Comparison of ENCODE assay signal across 27 mouse cellular contexts in the genomic region with DNA sequence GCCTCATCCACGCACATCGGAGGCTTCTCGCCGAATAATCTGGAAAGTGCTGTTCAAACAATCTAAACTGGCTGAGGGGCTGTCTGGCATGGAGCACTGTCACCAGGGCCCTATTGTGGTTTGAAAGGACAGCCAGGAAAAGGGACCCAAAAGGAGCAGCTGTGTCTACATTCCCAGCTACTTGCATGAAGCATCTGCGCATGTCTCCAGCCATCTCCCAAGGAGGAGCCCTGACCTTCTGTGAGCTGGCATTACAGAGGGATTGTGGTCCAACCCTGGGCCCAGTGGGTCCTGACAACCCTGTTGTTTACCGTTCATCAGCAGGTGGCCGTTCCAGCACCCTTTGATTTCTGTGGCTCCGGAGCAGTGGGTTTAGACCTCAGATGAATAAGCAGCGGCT. TPM values are rescaled to one million over a fixed set of nuclear protein-coding genes. Genes with fewer than 3 reads are reported as not detected.
DNase-seq lines count a peak whose midpoint lies in the region; ATAC-seq lines count a peak whose summit lies in the region.
"Had no signal": no experiment of that assay in that cellular context is flagged by ENCODE, and none has a peak within 500 bp of the region (broad histone marks: within the 10 kb centered on the region; RNA-seq: fewer than 3 reads in every experiment).

No protein-coding gene starts in this region.

- no peak overlapping the region for H3K4me3 ChIP-seq in forebrain, embryonic 14.5 days (ENCODE audit: low read depth, low read length)
- H3K4me3 ChIP-seq in forebrain, embryonic 11.5 days (ENCODE audit: low read depth, low read length), result no peak overlapping the region
- no peak overlapping the region for H3K4me3 ChIP-seq in hindbrain, embryonic 14.5 days (replicated peaks; ENCODE audit: low read length)
- no peak overlapping the region for H3K4me3 ChIP-seq in hindbrain, embryonic 13.5 days
- H3K4me3 ChIP-seq: embryonic facial prominence, embryonic 10.5 days; embryonic facial prominence, embryonic 15.5 days; heart, adult 2 months; heart, embryonic 13.5 days; intestine, embryonic 15.5 days; limb, embryonic 12.5 days; liver, embryonic 15.5 days; stomach, embryonic 15.5 days had no signal

- intact Hi-C loops in left cerebral cortex, postnatal 4 days (cut with DNase I), result no loop called here
- intact Hi-C loops in left cerebral cortex, postnatal 25 days (cut with DNase I), result no loop called here

- H3K36me3 ChIP-seq in forebrain, embryonic 14.5 days (ENCODE audit: control insufficient read depth, insufficient read depth, low read length), result no peaks in the 10 kb centered on the region
- H3K36me3 ChIP-seq in forebrain, embryonic 11.5 days (ENCODE audit: control insufficient read depth, insufficient read depth, low read length), result no peaks in the 10 kb centered on the region
- H3K36me3 ChIP-seq in hindbrain, embryonic 14.5 days (replicated peaks; ENCODE audit: control insufficient read depth, insufficient read depth), result no peaks in the 10 kb centered on the region
- H3K36me3 ChIP-seq in hindbrain, embryonic 13.5 days, result no peaks in the 10 kb centered on the region
- H3K36me3 ChIP-seq: embryonic facial prominence, embryonic 10.5 days; embryonic facial prominence, embryonic 15.5 days; heart, embryonic 13.5 days; intestine, embryonic 15.5 days; limb, embryonic 12.5 days; liver, embryonic 15.5 days; stomach, embryonic 15.5 days had no signal

- H3K4me1 ChIP-seq in forebrain, embryonic 14.5 days (ENCODE audit: control insufficient read depth, insufficient read depth, low read length), result no peaks in the 10 kb centered on the region
- no peaks in the 10 kb centered on the region for H3K4me1 ChIP-seq in forebrain, embryonic 11.5 days (replicated peaks; ENCODE audit: control insufficient read depth, insufficient read depth, low read length)
- H3K4me1 ChIP-seq in hindbrain, embryonic 14.5 days (replicated peaks; ENCODE audit: control insufficient read depth, insufficient read depth, low read length), result no peaks in the 10 kb centered on the region
- H3K4me1 ChIP-seq in hindbrain, embryonic 13.5 days (replicated peaks), result no peaks in the 10 kb centered on the region
- H3K4me1 ChIP-seq: embryonic facial prominence, embryonic 10.5 days; embryonic facial prominence, embryonic 15.5 days; intestine, embryonic 15.5 days; limb, embryonic 12.5 days; liver, embryonic 15.5 days; stomach, embryonic 15.5 days had no signal

- H3K27ac ChIP-seq in forebrain, embryonic 14.5 days (ENCODE audit: low read depth, low read length), result no peak overlapping the region
- H3K27ac ChIP-seq in forebrain, embryonic 11.5 days (ENCODE audit: low read depth, low read length), result no peak overlapping the region
- H3K27ac ChIP-seq in hindbrain, embryonic 14.5 days, result no peak overlapping the region
- H3K27ac ChIP-seq in hindbrain, embryonic 13.5 days, result no peak overlapping the region
- H3K27ac ChIP-seq: embryonic facial prominence, embryonic 10.5 days; embryonic facial prominence, embryonic 15.5 days; heart, adult 2 months; heart, embryonic 13.5 days; intestine, embryonic 15.5 days; limb, embryonic 12.5 days; liver, embryonic 15.5 days; stomach, embryonic 15.5 days had no signal

- H3K4me2 ChIP-seq in forebrain, embryonic 14.5 days (ENCODE audit: low read length), result no peak overlapping the region
- H3K4me2 ChIP-seq in forebrain, embryonic 11.5 days (ENCODE audit: low read depth, low read length, severe bottlenecking), result no peak overlapping the region
- no peak overlapping the region for H3K4me2 ChIP-seq in hindbrain, embryonic 14.5 days (replicated peaks)
- no peak overlapping the region for H3K4me2 ChIP-seq in hindbrain, embryonic 13.5 days
- H3K4me2 ChIP-seq: embryonic facial prominence, embryonic 15.5 days; heart, embryonic 13.5 days; intestine, embryonic 15.5 days; limb, embryonic 12.5 days; liver, embryonic 15.5 days; lung, embryonic 14.5 days; stomach, embryonic 15.5 days had no signal

- no peak overlapping the region for H3K9ac ChIP-seq in forebrain, embryonic 14.5 days (ENCODE audit: low read length)
- no peak overlapping the region for H3K9ac ChIP-seq in forebrain, embryonic 11.5 days (ENCODE audit: low read length)
- no peak overlapping the region for H3K9ac ChIP-seq in hindbrain, embryonic 14.5 days
- no peak overlapping the region for H3K9ac ChIP-seq in hindbrain, embryonic 13.5 days
- H3K9ac ChIP-seq: embryonic facial prominence, embryonic 15.5 days; heart, embryonic 13.5 days; intestine, embryonic 15.5 days; limb, embryonic 12.5 days; liver, embryonic 15.5 days; lung, embryonic 14.5 days; stomach, embryonic 15.5 days had no signal

- ATAC-seq in forebrain, embryonic 14.5 days, result 0 out of 2 replicates have a peak, but pooled peaks have one; percentile 23
- no peak for ATAC-seq in forebrain, embryonic 11.5 days (replicated peaks; ENCODE audit: low FRiP score)
- peak; percentile 40; the same call in 1 of the 2 replicates for ATAC-seq in hindbrain, embryonic 14.5 days (ENCODE audit: low FRiP score)
- ATAC-seq in hindbrain, embryonic 13.5 days (ENCODE audit: low FRiP score), result no peak
- ATAC-seq: intestine, embryonic 15.5 days; Patski had no signal

- H3K9me3 ChIP-seq in forebrain, embryonic 14.5 days (replicated peaks; ENCODE audit: control insufficient read depth, low read length), result no peaks in the 10 kb centered on the region
- H3K9me3 ChIP-seq in forebrain, embryonic 11.5 days (ENCODE audit: control insufficient read depth, low read length), result no peaks in the 10 kb centered on the region
- no peaks in the 10 kb centered on the region for H3K9me3 ChIP-seq in hindbrain, embryonic 14.5 days (ENCODE audit: control insufficient read depth, low read length)
- H3K9me3 ChIP-seq in hindbrain, embryonic 13.5 days, result no peaks in the 10 kb centered on the region
- H3K9me3 ChIP-seq: embryonic facial prominence, embryonic 15.5 days; heart, embryonic 13.5 days; intestine, embryonic 15.5 days; liver, embryonic 15.5 days; stomach, embryonic 15.5 days had no signal

- no peak for DNase-seq in forebrain, embryonic 14.5 days (ENCODE audit: low spot score)
- no peak for DNase-seq in forebrain, embryonic 11.5 days (ENCODE audit: low spot score)
- no peak for DNase-seq in hindbrain, embryonic 14.5 days (ENCODE audit: low spot score)
- peak; percentile 38 for DNase-seq in left cerebral cortex, postnatal 4 days
- no peak for DNase-seq in left cerebral cortex, postnatal 25 days (ENCODE audit: low spot score in 2 of 2)
- peak; percentile 6 for DNase-seq in urinary bladder, postnatal 14 days (ENCODE audit: low spot score)
- DNase-seq in urinary bladder, postnatal 4 days (ENCODE audit: low spot score in 2 of 2), result no peak
- DNase-seq: adrenal gland, postnatal 10 days; cerebellum, postnatal 25 days; gastrocnemius, postnatal 36 days; kidney, adult 2 months; kidney, postnatal 36 days; lung, embryonic 14.5 days; lung, postnatal 14 days; right cerebral cortex, postnatal 25 days; thymus, adult 18-20 months; thymus, postnatal 25 days had no signal

- H3K27me3 ChIP-seq in forebrain, embryonic 14.5 days (replicated peaks; ENCODE audit: control insufficient read depth, insufficient read depth, low read length), result no peaks in the 10 kb centered on the region
- no peaks in the 10 kb centered on the region for H3K27me3 ChIP-seq in forebrain, embryonic 11.5 days (ENCODE audit: control insufficient read depth, insufficient read depth, low read length)
- H3K27me3 ChIP-seq in hindbrain, embryonic 14.5 days (ENCODE audit: control insufficient read depth, insufficient read depth, low read length), result no peaks in the 10 kb centered on the region
- H3K27me3 ChIP-seq in hindbrain, embryonic 13.5 days, result no peaks in the 10 kb centered on the region
- H3K27me3 ChIP-seq: embryonic facial prominence, embryonic 15.5 days; heart, embryonic 13.5 days; intestine, embryonic 15.5 days; limb, embryonic 12.5 days; liver, embryonic 15.5 days; stomach, embryonic 15.5 days had no signal

- WGBS in forebrain, embryonic 14.5 days, result 83% methylated on average over 9 of the region's 9 CpGs
- 80% methylated on average over 9 of the region's 9 CpGs for WGBS in forebrain, embryonic 11.5 days
- 72% methylated on average over 9 of the region's 9 CpGs for WGBS in hindbrain, embryonic 14.5 days
- 72% methylated on average over 9 of the region's 9 CpGs for WGBS in hindbrain, embryonic 13.5 days

RNA-seq across cellular contexts. Expression of a gene that starts 56.9 kb away (rescaled TPM):
- 161 and 176 TPM in 2 replicates for polyA plus RNA-seq in forebrain, embryonic 14.5 days (2014; fragmentation: Nextera tagmentation; extraction: Ambion mirVana)
- polyA plus RNA-seq in forebrain, embryonic 11.5 days (2014; fragmentation: Nextera tagmentation; extraction: Ambion mirVana), result 131 and 140 TPM in 2 replicates
- 206 and 212 TPM in 2 replicates for polyA plus RNA-seq in hindbrain, embryonic 14.5 days (2014; fragmentation: Nextera tagmentation; extraction: Ambion mirVana)
- polyA plus RNA-seq in hindbrain, embryonic 13.5 days (2015; fragmentation: Nextera tagmentation; extraction: Ambion mirVana), result 160 and 165 TPM in 2 replicates
- 100 to 1,000 TPM; 154 to 163 TPM for total RNA-seq in left cerebral cortex, postnatal 4 days (2021)
- total RNA-seq in left cerebral cortex, postnatal 25 days (2021), result 100 to 1,000 TPM; 172 to 175 TPM

Comparison
In these comparisons a context has a peak if more than half of its experiments do, and no peak if none do; other contexts are left out.
1. ATAC-seq: peak in forebrain, embryonic 14.5 days (single experiment) and hindbrain, embryonic 14.5 days (single experiment); none in forebrain, embryonic 11.5 days (single experiment) and hindbrain, embryonic 13.5 days (single experiment).
2. DNase-seq: peak in left cerebral cortex, postnatal 4 days (single experiment) and urinary bladder, postnatal 14 days (single experiment); none in forebrain, embryonic 14.5 days (single experiment), forebrain, embryonic 11.5 days (single experiment), hindbrain, embryonic 14.5 days (single experiment), left cerebral cortex, postnatal 25 days (0 of 2) and urinary bladder, postnatal 4 days (0 of 2).